Mouse (Mus musculus) liver, embryonic 15.5 days (tissue): ENCODE data around the gene Mfap3l. TPM values are rescaled to one million over a fixed set of nuclear protein-coding genes. Genes with fewer than 3 reads are reported as not detected.
"Not testable (repeated sequence)": the region's sequence is repeated elsewhere in the genome, so short reads cannot be mapped to it uniquely, and the experiment has no call there.

Experiments
- ATAC-seq: fragments of 200-750 bp; cut with Nextera tagmentation; 2 replicates; pipeline ENCODE4 v1.8.0; 2017; ENCODE audit warnings: moderate number of reproducible peaks, mild to moderate bottlenecking, moderate library complexity; ENCODE audit not compliant: insufficient read depth
- H3K27ac ChIP-seq: fragments of 300-500 bp; sonication (generic); replicated peaks from 2 replicates; pipeline ENCODE4 v1.5.1; 2015; ENCODE audit warnings: mild to moderate bottlenecking, inconsistent platforms
- H3K27me3 ChIP-seq: fragments of 300-500 bp; sonication (generic); 2 replicates; pipeline ENCODE4 v1.6.1; 2015; ENCODE audit warnings: mild to moderate bottlenecking, inconsistent platforms
- H3K36me3 ChIP-seq: fragments of 300-500 bp; sonication (generic); replicated peaks from 2 replicates; pipeline ENCODE4 v1.6.1; 2015; ENCODE audit warnings: moderate library complexity, mild to moderate bottlenecking, inconsistent platforms
- H3K4me1 ChIP-seq: fragments of 300-500 bp; sonication (generic); replicated peaks from 2 replicates; pipeline ENCODE4 v1.6.1; 2015; ENCODE audit warnings: inconsistent platforms
- H3K4me2 ChIP-seq: fragments of 300-500 bp; sonication (generic); 2 replicates; pipeline ENCODE4 v1.6.1; 2015; ENCODE audit warnings: moderate library complexity, mild to moderate bottlenecking, inconsistent platforms
- H3K4me3 ChIP-seq: fragments of 300-500 bp; sonication (generic); replicated peaks from 2 replicates; pipeline ENCODE4 v1.5.1; 2015; ENCODE audit warnings: mild to moderate bottlenecking, inconsistent platforms
- H3K9ac ChIP-seq: fragments of 300-500 bp; sonication (generic); 2 replicates; pipeline ENCODE4 v1.6.1; 2015; ENCODE audit warnings: moderate library complexity, mild to moderate bottlenecking, inconsistent platforms
- H3K9me3 ChIP-seq: fragments of 300-500 bp; sonication (generic); replicated peaks from 2 replicates; pipeline ENCODE4 v1.6.1; 2016; ENCODE audit warnings: inconsistent platforms
- WGBS: fragments of 180-500 bp; shearing (Covaris S2); methylation state at CpG from one replicate; pipeline ENCODE4 v1.1.7; 2015; ENCODE audit warnings: mixed read lengths; ENCODE audit not compliant: insufficient replicate concordance; 5-methylcytosine and 5-hydroxymethylcytosine counted together
- polyA plus RNA-seq: library from polyadenylated mRNA; unstranded; fragments of >200 nt; fragmentation: Nextera tagmentation; extraction: Ambion mirVana; gene quantifications from 2 replicates; pipeline ENCODE4 v1.2.1, GENCODE M21; 2015

Gene Mfap3l
- polyA plus RNA-seq: 0.25 and 0.32 TPM in 2 replicates

DNA sequence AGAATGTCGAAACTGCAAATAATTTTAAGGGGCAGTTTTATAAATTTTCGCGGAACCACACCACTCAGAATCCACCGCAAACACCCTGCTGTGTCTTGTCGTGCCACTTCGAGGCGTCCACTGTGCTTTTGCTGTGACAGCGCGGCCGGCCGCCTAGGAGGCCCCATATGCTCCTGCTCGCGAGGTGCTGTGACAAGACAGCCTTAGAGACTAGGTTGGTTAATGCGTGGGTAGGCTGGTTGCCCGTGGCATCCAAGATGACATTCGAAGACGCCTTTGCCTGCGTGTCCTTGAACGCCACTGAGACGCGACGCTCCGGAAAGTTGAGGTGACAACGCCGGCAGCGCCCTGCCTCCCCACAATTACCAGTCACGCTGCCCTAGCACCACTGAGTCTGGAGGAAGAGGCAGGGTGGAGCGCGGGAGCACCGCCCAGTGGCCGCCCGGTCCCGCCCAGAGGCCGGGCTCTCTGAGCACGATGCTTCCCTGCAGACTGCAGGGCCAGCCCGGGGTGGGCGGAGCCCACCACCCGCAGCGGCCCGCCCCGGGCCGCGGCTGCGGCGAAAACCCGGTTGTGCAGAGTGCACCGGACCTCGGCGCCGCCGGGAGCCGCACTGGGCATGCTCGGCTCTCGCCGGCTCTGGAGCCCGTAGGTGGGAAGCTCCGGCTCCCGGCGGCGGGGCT is at the start of gene Mfap3l:
Gene Mfap3l (plus strand): TSS at position 578 of the 683 bp plus-strand sequence.
- under 1% methylated on average over 59 of the region's 60 CpGs for WGBS
- no peak within 1 kb of the TSS for H3K27ac ChIP-seq
- H3K9me3 ChIP-seq: no peaks in the 10 kb centered on the region
- peak; percentile 99 for ATAC-seq
- H3K4me2 ChIP-seq: peak within 1 kb of the TSS; percentile 82
- no peak within 1 kb of the TSS for H3K9ac ChIP-seq
- H3K36me3 ChIP-seq: no peaks in the 10 kb centered on the region
- H3K4me3 ChIP-seq: peak within 1 kb of the TSS; percentile 54
- peaks cover 14% of the 10 kb centered on the region for H3K4me1 ChIP-seq
- peaks cover 59% of the 10 kb centered on the region for H3K27me3 ChIP-seq

DNA sequence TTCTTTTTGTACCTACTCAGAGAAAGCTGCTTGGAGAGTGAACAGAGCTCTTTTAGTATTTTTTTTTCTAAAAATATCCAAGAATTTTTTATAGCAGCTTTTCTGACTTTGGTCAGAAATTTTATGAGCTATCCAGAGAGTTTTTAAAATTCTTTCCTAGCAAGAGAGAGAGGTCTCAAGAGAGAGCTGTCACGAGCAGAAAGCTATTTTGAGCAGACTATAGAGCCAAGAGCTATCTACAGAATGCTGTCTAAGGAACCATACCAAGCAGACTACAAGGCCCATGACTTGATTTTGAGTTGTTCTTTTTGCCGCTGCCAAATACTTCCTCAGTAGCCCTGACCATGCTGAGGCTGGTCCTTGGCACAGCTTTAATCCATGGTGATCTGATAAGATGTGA is 49.3 kb upstream of the Mfap3l start:
- H3K4me1 ChIP-seq: no peaks in the 10 kb centered on the region
- ATAC-seq: no peak
- no peak overlapping the region for H3K4me2 ChIP-seq
- no peak overlapping the region for H3K4me3 ChIP-seq
- no peaks in the 10 kb centered on the region for H3K9me3 ChIP-seq
- H3K36me3 ChIP-seq: no peaks in the 10 kb centered on the region
- H3K9ac ChIP-seq: no peak overlapping the region
- 47% methylated on average over 2 of the region's 2 CpGs for WGBS
- H3K27me3 ChIP-seq: no peaks in the 10 kb centered on the region
- no peak overlapping the region for H3K27ac ChIP-seq

DNA sequence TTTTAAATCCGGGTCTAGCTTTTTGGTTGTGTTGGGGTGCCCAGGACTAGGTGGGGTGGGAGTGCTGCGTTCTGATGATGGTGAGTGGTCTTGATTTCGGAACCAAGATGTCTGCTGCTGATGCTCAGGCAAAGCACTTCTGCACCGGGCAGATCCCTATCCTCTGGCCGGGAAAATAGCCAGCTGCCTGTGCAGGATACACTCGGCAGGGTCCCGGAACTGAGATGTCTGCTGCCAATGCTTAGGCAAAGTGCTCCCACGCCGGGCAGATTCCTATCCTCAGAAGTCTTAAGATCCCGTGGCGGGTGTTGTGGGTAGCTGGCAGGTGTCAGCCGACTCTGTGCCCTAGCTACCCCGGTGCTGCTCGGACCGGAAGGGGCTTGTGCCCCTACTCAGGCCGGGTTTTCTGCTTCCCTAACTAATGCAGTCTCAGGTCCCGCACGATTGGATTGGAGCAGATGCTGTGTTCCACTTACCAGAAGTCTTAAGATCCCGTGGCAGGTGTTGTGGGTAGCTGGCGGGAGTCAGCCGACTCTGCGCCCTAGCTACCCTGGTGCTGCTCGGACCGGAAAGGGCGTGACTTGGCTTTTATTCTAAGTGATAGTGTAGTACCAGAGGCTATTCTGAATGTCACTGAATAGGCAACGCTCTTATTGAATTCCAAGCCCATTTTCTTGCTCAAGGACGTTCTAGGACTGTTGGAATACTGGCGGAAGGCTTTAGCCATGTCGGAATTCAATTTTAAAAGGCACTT is 41.1 kb upstream of the Mfap3l start:
- ATAC-seq, H3K27me3 ChIP-seq, H3K4me3 ChIP-seq, H3K4me2 ChIP-seq, H3K4me1 ChIP-seq, H3K36me3 ChIP-seq, H3K9ac ChIP-seq, H3K9me3 ChIP-seq, H3K27ac ChIP-seq: not testable (repeated sequence)
- 66% methylated on average over 29 of the region's 29 CpGs for WGBS

DNA sequence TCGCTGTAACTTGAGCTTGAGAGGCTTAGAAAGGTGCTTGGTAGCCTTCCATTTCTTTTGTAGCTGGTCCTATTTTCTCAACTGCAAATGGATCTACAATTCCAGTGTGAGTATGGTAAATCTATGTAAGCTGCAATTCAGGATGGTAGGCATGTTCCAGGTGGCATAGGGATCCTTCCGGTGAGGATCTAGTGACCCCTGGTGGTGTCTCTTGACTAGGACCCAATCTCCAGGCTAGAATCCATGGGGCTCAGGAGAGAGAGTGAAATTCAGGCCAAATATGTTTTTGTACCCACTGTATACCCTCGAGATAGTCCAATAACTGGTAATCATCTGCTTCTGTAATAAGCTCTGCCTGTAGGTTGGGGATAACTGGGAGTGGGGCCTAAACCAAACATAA is 37.9 kb upstream of the Mfap3l start:
- WGBS: 45% methylated on average over 3 of the region's 3 CpGs
- no peaks in the 10 kb centered on the region for H3K4me1 ChIP-seq
- no peak overlapping the region for H3K9ac ChIP-seq
- H3K27ac ChIP-seq: no peak overlapping the region
- H3K27me3 ChIP-seq: no peaks in the 10 kb centered on the region
- no peaks in the 10 kb centered on the region for H3K36me3 ChIP-seq
- no peaks in the 10 kb centered on the region for H3K9me3 ChIP-seq
- H3K4me2 ChIP-seq: no peak overlapping the region
- no peak for ATAC-seq
- no peak overlapping the region for H3K4me3 ChIP-seq

DNA sequence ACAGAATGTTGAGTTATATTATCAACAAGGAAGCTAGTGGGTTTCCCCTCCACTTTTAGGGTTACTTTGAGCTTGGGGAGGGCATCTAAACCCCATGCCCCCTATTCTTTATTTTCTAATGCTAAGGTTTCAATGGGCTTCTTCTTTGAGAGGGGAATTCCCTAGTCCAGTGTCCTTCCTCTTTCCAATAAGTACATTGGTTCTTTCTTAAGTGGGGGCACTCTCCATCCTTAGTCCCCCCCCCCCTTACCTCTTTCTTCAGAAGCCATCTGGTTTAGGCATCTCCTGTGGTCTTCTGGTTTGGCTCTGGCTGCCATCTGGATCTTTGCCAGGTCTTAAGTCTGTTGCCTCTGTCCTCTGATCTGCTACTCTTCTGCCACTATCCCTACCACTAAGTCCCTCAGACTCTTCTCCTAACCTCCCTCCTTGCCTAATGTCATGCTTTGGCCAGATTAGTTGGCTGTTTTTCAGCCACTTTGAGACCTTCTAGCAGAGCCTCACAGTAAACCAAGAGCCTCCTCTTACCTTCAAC is 21.0 kb upstream of the Mfap3l start:
- Histone ChIP-seq H3K9ac (no peak overlapping the region), H3K36me3 (no peaks in the 10 kb centered on the region), H3K27ac (no peak overlapping the region), H3K4me3 (no peak overlapping the region), H3K4me2 (no peak overlapping the region), H3K27me3 (no peaks in the 10 kb centered on the region), H3K9me3 (no peaks in the 10 kb centered on the region), H3K4me1 (no peaks in the 10 kb centered on the region)
- ATAC-seq: no peak

DNA sequence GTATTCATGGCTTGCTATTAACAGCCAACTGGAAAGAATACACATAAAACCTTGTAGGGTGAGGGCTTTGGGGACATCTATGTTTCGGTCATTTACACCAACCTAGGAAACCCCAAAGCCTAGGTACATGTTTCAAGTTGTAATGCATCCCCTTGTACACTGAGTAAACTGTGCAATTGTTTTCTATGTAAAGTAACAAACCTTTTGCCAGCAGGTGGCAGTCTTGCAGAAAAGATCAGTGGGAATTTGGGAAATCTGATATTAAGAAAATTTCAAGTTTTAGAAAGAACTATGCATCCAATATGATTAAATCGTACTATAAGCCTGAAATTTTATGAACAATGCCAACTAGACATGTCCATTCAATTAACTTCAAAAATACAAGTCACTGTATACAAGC is 15.7 kb upstream of the Mfap3l start:
- H3K27ac ChIP-seq: no peak overlapping the region
- no peaks in the 10 kb centered on the region for H3K27me3 ChIP-seq
- ATAC-seq: no peak
- no peaks in the 10 kb centered on the region for H3K4me1 ChIP-seq
- H3K9me3 ChIP-seq: no peaks in the 10 kb centered on the region
- 18% methylated on average over 2 of the region's 2 CpGs for WGBS
- no peak overlapping the region for H3K9ac ChIP-seq
- no peaks in the 10 kb centered on the region for H3K36me3 ChIP-seq
- H3K4me3 ChIP-seq: no peak overlapping the region
- H3K4me2 ChIP-seq: no peak overlapping the region

DNA sequence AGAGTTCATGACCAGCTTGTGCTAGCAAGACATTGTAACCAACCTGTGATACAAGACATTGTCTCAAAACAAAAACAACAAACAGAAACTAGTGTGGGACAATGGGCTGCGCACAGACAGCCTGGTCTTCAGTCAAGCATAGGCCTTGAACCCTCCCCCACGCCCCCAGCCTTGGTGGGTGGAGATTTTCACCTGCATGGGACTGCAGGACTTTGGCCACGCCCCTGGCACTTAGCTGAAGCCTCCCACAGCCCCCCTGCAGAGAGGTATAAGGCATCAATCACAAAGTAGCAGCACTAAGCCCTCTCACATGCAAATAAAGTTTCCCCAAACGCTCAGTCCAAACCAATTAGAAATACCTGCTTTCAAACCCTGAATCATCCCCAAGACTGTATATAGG is 11.1 kb upstream of the Mfap3l start:
- H3K9me3 ChIP-seq: no peaks in the 10 kb centered on the region
- H3K9ac ChIP-seq: no peak overlapping the region
- no peaks in the 10 kb centered on the region for H3K4me1 ChIP-seq
- ATAC-seq: no peak
- no peaks in the 10 kb centered on the region for H3K36me3 ChIP-seq
- no peak overlapping the region for H3K27ac ChIP-seq
- H3K4me2 ChIP-seq: no peak overlapping the region
- no peaks in the 10 kb centered on the region for H3K27me3 ChIP-seq
- H3K4me3 ChIP-seq: no peak overlapping the region
- WGBS: 46% methylated on average over 4 of the region's 4 CpGs

DNA sequence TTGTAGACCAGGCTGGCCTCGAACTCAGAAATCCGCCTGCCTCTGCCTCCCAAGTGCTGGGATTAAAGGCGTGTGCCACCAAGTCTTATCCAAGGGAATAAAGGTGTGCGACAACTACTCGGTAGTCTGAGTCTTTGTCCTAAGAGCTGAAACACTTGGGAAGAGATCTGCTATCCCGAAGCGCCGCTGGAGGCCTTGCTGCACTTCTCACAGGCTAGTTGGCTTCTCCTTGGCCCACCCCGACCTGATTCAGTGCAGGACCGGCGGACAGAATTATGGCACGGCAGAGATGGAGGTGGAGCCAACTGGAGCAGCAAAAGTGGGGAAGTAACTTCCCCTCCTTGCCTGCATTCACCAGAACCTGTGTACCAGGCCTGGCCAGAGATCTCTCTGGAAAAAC is 10.6 kb upstream of the Mfap3l start:
- Histone ChIP-seq H3K9me3 (no peaks in the 10 kb centered on the region), H3K4me3 (no peak overlapping the region), H3K4me2 (no peak overlapping the region), H3K4me1 (no peaks in the 10 kb centered on the region), H3K9ac (no peak overlapping the region), H3K27me3 (no peaks in the 10 kb centered on the region), H3K36me3 (no peaks in the 10 kb centered on the region), H3K27ac (no peak overlapping the region)
- ATAC-seq: no peak
- WGBS: 62% methylated on average over 12 of the region's 12 CpGs

DNA sequence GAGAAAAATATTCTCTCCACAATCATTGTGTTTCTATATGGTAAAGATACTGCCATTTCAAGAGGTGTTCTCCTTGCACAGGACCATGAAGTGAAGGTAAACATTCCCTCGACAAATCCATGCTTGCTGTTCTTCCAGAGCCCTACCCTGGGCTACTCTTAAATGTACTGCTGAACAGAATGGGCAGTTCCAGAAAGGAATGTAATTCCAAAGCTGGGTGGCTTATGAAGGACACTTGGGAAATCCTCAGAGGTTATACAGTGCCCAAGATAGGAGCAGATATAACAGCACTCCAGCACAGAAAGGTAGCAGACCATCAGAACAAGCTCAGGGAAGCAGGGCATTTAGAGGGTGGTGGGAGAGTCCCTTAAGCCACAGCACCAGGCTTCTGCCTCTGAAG is 9.2 kb upstream of the Mfap3l start:
- no peaks in the 10 kb centered on the region for H3K27me3 ChIP-seq
- H3K4me1 ChIP-seq: no peaks in the 10 kb centered on the region
- H3K9ac ChIP-seq: no peak overlapping the region
- ATAC-seq: no peak
- H3K9me3 ChIP-seq: no peaks in the 10 kb centered on the region
- no peaks in the 10 kb centered on the region for H3K36me3 ChIP-seq
- no peak overlapping the region for H3K27ac ChIP-seq
- no peak overlapping the region for H3K4me3 ChIP-seq
- 67% methylated on average over 1 of the region's 1 CpGs for WGBS
- H3K4me2 ChIP-seq: no peak overlapping the region

DNA sequence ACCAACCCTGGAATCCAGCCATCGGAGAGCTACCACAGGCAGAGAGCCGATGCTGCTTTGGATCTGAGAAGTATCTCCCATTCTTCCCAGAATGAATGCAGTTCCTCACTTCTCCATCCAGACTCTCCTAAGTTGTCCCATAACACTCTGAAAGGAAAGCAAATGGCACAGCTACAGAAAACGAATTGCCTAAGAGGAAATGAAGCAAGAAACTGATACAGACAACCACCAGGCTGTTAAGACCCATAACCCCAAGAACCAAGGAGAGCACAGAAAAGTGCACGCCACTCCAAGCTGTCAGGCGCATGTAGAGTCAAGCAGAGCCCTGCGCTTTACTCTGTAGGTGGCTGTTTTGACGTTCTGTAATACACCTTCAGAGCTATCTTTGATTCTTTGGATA is 7.9 kb upstream of the Mfap3l start:
- H3K9me3 ChIP-seq: no peaks in the 10 kb centered on the region
- no peak overlapping the region for H3K27ac ChIP-seq
- peaks cover 3% of the 10 kb centered on the region; the same call in 1 of the 2 replicates for H3K27me3 ChIP-seq
- no peaks in the 10 kb centered on the region for H3K36me3 ChIP-seq
- H3K4me1 ChIP-seq: no peaks in the 10 kb centered on the region
- H3K4me2 ChIP-seq: no peak overlapping the region
- no peak overlapping the region for H3K9ac ChIP-seq
- no peak overlapping the region for H3K4me3 ChIP-seq
- 61% methylated on average over 7 of the region's 7 CpGs for WGBS
- ATAC-seq: no peak

DNA sequence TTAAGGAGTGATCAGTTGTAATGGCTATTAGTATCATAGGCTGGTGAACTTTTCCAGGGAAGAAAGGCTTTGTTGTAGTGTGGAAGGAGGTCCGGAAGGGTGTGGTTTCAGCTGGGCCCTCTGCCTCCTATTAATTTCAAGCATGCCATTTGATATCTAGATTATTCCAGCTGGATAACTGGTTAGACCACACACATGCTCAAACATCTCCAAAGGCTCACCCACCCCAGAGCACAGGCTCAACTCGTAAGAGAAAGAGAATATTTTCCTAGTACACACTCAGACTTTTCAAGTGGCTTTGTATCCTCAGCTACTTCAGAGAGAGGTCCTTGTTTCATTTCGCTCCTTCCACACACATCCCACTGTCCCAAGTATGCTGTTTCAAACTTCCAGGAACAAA is 4.7 kb upstream of the Mfap3l start:
- H3K27me3 ChIP-seq: peaks cover 33% of the 10 kb centered on the region

More for the DNA sequence above, 4.7 kb upstream of the Mfap3l start:
- WGBS: 57% methylated on average over 3 of the region's 3 CpGs
- Histone ChIP-seq H3K27ac (no peak overlapping the region), H3K4me1 (peaks cover 8% of the 10 kb centered on the region), H3K9ac (no peak overlapping the region), H3K4me2 (no peak overlapping the region), H3K36me3 (no peaks in the 10 kb centered on the region), H3K4me3 (no peak overlapping the region), H3K9me3 (no peaks in the 10 kb centered on the region)
- no peak for ATAC-seq
